Mouse (Mus musculus): ENCODE data around the gene Tigar.

GRCm38 (mm10) chr6:127086739-127087138, 22.6 kb downstream of the Tigar start:
- TF ChIP-seq USF1 (IDR thresholded peaks at IDR 0.05; ENCODE audit: low read depth) (no peak), MAX (IDR thresholded peaks at IDR 0.05) (no peak), CTCF (IDR thresholded peaks at IDR 0.05; ENCODE audit: control insufficient read depth, insufficient read depth, insufficient read length) (no peak), CEBPB (IDR thresholded peaks at IDR 0.05; ENCODE audit: low read depth) (no peak), MYOG (IDR thresholded peaks at IDR 0.05; ENCODE audit: control insufficient read depth, extremely low read depth, insufficient read length) (no peak)
